Mouse (Mus musculus) brain, embryonic 14.5 days (tissue): ENCODE measurements around the gene Atxn1.

Experiments
- CTCF ChIP-seq: fragments of 200-500 bp; IDR thresholded peaks from 2 replicates; pipeline ENCODE4 v1.5.1; 2012; ENCODE audit warnings: inconsistent platforms, mild to moderate bottlenecking, moderate library complexity, borderline replicate concordance; ENCODE audit not compliant: insufficient read depth, insufficient read length; ENCODE audit errors: extremely low read depth
- POLR2A ChIP-seq: fragments of 200-500 bp; IDR thresholded peaks from 2 replicates; pipeline ENCODE4 v1.6.1; 2012; ENCODE audit warnings: mild to moderate bottlenecking, inconsistent platforms, borderline replicate concordance; ENCODE audit not compliant: poor library complexity, insufficient read depth, insufficient read length, severe bottlenecking; ENCODE audit errors: extremely low read depth

- TF ChIP-seq CTCF = no peak
- 0 out of 2 replicates have a peak, but pooled peaks have one; percentile 18 for TF ChIP-seq POLR2A
These were observed at the start of gene Atxn1 for GRCm38 (mm10) chr13:45964853-45965593.
